Mouse (Mus musculus) lung, embryonic 16.5 days (tissue): Measurements from ENCODE around the gene Asb6. TPM values are rescaled to one million over a fixed set of nuclear protein-coding genes. Genes with fewer than 3 reads are reported as not detected.

Experiments
- ATAC-seq: fragments of 200-750 bp; cut with Nextera tagmentation; 2 replicates; pipeline ENCODE4 v1.8.0; 2017; ENCODE audit warnings: low read depth, mild to moderate bottlenecking, moderate library complexity
- H3K27ac ChIP-seq: fragments of 300-500 bp; sonication (generic); 2 replicates; pipeline ENCODE4 v1.5.1; 2014; ENCODE audit warnings: mild to moderate bottlenecking, control low read depth, low read length
- H3K27me3 ChIP-seq: fragments of 300-500 bp; sonication (generic); 2 replicates; pipeline ENCODE4 v1.6.1; 2014; ENCODE audit warnings: low read depth, low read length, mixed read lengths; ENCODE audit not compliant: control insufficient read depth, insufficient read depth
- H3K36me3 ChIP-seq: fragments of 300-500 bp; sonication (generic); 2 replicates; pipeline ENCODE4 v1.6.1; 2014; ENCODE audit warnings: low read length; ENCODE audit not compliant: control insufficient read depth, insufficient read depth
- H3K4me1 ChIP-seq: fragments of 300-500 bp; sonication (generic); replicated peaks from 2 replicates; pipeline ENCODE4 v1.6.1; 2014; ENCODE audit warnings: low read length, mixed read lengths; ENCODE audit not compliant: control insufficient read depth, insufficient read depth
- H3K4me2 ChIP-seq: fragments of 300-500 bp; sonication (generic); 2 replicates; pipeline ENCODE4 v1.6.1; 2014; ENCODE audit warnings: low read depth, low read length, control low read depth
- H3K4me3 ChIP-seq: fragments of 300-500 bp; sonication (generic); 2 replicates; pipeline ENCODE4 v1.5.1; 2014; ENCODE audit warnings: mild to moderate bottlenecking, low read length, control low read depth
- H3K9ac ChIP-seq: fragments of 300-500 bp; sonication (generic); 2 replicates; pipeline ENCODE4 v1.6.1; 2014; ENCODE audit warnings: low read length, control low read depth
- H3K9me3 ChIP-seq: fragments of 300-500 bp; sonication (generic); 2 replicates; pipeline ENCODE4 v1.6.1; 2016; ENCODE audit warnings: low read length; ENCODE audit not compliant: control insufficient read depth
- WGBS: fragments of 180-500 bp; shearing (Covaris S2); extraction: QIAGEN DNeasy Blood & Tissue Kit; methylation state at CpG from one replicate; pipeline ENCODE4 v1.1.7; 2014; 5-methylcytosine and 5-hydroxymethylcytosine counted together
- polyA plus RNA-seq: library from polyadenylated mRNA; unstranded; fragments of >200 nt; fragmentation: Nextera tagmentation; extraction: Ambion mirVana; gene quantifications from 2 replicates; pipeline ENCODE4 v1.2.1, GENCODE M21; 2015

The Asb6 gene
- polyA plus RNA-seq, 1 experiment from 2014 or later = 32.7 TPM

DNA sequence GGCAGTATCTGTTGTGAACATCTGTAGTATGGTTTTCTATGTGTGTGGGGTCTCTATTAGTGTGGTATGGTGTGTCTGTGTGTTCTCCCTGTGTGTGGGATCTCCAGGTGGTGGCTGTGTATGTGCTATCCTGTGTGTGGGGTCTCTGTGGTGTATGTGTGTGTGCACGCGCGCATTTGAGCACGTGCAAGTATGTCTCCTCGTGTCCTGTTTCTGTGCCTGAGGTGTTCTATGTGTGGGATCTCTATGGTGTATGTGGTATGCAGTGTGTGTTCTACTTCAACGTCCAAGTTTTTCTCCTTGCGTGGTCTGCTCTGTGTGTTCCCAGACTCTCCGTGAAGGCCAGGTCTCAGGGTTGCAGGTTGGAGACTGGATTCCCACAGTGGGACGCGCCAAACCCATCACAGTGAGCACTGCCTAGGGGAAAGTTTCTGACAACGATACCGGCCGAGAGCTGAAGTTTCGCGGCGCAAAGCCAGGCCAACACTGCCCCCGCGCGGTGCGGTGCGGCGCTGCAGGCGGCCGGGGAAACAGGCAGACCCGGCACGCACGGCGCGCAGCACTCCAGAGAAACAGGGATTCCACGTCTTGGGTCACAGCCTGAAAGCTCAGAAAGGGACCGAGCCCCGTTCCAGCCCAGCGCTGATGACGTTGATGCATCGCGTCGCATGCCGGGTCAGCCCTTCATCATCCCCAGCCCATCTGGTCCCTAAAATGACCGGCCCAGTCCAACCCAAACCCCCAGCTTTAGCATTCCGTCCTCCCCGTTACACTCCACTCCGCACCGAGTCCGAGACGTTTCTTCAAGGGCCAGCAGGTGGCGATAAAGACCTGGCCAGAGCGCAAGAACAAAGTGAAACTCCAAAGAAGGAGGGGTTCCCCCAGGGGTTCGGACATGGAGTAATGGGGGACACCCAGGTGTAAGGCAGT is 35.7 kb downstream of the Asb6 start:
- Histone ChIP-seq H3K4me2 (peak overlapping the region; percentile 82), H3K27ac (0 out of 2 replicates have a peak overlapping the region, but pooled peaks have one; percentile 50), H3K27me3 (no peaks in the 10 kb centered on the region), H3K4me1 (peaks cover 19% of the 10 kb centered on the region), H3K36me3 (no peaks in the 10 kb centered on the region), H3K9ac (peak overlapping the region; percentile 68), H3K9me3 (no peaks in the 10 kb centered on the region), H3K4me3 (peak overlapping the region; percentile 54)
- 5% methylated on average over 48 of the region's 48 CpGs for WGBS
- ATAC-seq = peak; percentile 73

DNA sequence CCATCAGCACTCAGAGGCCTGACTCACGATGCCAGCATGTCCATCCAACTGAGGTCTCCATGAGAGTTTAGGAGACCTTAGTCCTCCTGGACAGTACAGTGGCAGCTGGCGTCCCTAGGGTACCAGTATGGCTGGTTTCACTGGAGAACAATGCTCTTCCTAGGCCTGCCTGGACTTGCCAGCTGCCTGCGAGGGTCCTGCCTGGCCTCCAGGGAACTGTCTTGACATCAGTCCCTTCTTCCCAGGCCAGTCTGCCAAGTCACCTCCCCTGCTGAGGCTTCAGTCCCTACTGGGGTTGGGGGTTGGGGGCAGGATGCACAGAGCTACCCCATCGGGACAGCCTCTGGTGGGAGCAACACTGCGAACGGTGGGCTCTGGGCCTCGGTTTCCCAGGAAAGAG is 38.1 kb downstream of the Asb6 start:
- H3K36me3 ChIP-seq = no peaks in the 10 kb centered on the region
- ATAC-seq = no peak
- H3K27me3 ChIP-seq = no peaks in the 10 kb centered on the region
- no peaks in the 10 kb centered on the region for H3K9me3 ChIP-seq
- H3K4me3 ChIP-seq = no peak overlapping the region
- no peak overlapping the region for H3K9ac ChIP-seq
- 89% methylated on average over 7 of the region's 7 CpGs for WGBS
- no peak overlapping the region for H3K4me2 ChIP-seq
- H3K27ac ChIP-seq = no peak overlapping the region
- peaks cover 18% of the 10 kb centered on the region for H3K4me1 ChIP-seq

DNA sequence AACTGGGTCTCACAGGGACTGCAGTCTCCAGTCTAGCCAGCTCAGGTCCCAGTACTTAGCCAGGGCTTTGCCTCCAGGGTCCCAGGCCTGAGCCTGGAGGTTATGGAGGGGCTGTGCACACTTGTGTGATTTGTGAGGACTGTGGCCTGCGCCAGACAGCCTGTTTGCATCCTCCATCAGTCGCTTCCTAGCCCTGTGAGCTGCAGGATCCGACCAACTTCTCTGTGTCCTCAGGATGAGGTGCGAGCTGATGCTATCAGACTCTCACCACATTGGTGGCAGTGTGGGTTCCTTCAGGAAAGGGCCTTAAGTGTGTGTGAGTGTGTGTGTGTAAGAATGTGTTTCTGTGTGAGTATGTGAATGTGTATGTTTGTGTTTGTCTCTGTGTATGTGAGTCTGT is 42.7 kb downstream of the Asb6 start:
- 40% methylated on average over 4 of the region's 4 CpGs for WGBS
- Histone ChIP-seq H3K4me3 (no peak overlapping the region), H3K27me3 (no peaks in the 10 kb centered on the region), H3K27ac (peak overlapping the region; percentile 54), H3K9ac (0 out of 2 replicates have a peak overlapping the region, but pooled peaks have one; percentile 26), H3K4me1 (peaks cover 20% of the 10 kb centered on the region), H3K36me3 (no peaks in the 10 kb centered on the region), H3K4me2 (no peak overlapping the region), H3K9me3 (no peaks in the 10 kb centered on the region)
- ATAC-seq = no peak

DNA sequence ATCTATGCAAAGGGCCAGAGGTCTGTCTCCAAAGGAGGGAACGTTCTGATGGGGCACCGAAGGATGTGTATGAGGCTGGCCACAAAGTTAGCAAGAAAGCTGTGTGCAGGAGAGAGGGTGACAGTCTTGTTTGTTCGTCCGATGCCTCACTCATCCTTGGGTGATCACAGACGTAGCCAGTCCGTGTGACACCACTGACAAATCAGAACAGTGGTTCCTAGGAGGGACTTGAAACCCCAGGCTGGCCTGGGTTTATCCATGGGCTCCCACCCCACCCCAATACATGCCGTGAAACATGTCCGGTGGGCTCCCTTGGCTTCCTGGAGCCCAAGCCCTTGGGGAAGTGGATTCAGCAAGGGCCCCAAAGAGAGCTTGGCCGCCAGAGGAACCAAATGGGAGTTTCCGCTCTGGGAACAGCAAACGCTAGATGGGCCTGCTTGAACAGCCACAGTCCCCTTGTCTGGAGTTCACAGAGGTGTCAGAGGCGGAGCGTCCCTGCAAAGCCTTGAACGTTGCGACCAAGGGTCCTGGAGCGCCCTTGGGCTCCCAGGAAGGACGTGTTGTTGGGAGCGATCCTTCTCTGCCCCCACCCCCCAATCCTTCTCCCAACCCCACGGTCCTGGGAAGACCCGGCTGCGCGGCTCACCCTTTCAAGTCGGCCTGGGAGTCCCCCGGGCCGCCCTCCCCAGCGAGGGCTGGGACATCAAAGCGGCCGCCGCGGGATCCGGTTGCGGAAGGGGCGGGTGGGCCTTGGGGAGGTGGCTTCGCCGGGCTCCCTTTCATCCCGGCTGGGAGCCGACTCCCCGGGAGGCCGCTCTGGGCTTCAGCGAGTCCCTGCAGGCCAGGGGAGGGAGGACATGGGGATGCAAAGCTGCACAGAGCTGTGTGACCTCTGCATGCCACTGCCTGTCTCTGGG is 45.8 kb downstream of the Asb6 start:
- peak overlapping the region; percentile 70 for H3K9ac ChIP-seq
- H3K27ac ChIP-seq = peak overlapping the region; percentile 91
- WGBS = 4% methylated on average over 40 of the region's 40 CpGs
- H3K4me1 ChIP-seq = peaks cover 20% of the 10 kb centered on the region
- peak overlapping the region; percentile 41 for H3K4me3 ChIP-seq
- ATAC-seq = peak; percentile 85
- peak overlapping the region; percentile 58 for H3K4me2 ChIP-seq
- H3K9me3 ChIP-seq = no peaks in the 10 kb centered on the region
- no peaks in the 10 kb centered on the region for H3K27me3 ChIP-seq
- H3K36me3 ChIP-seq = no peaks in the 10 kb centered on the region

DNA sequence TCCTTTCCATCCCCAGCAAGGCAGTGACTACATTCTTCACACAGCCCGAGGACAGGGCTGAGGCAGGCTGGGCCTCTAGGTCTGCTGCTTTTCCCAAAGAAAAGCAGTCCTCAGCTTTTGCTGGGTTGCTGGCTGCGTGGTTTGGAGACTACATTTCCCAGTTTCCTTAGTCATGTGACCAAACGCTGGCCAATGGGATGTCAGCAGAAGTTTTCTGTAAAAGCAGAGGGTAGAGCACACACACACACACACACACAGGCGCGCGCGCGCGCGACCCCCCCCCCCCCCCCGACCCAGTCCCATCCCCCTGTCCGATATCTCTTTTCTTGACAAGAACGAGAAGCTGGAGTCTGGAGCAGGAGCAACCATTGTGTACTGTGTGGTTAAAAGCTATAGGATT is 46.8 kb downstream of the Asb6 start:
- H3K27ac ChIP-seq = peak overlapping the region; percentile 91
- no peaks in the 10 kb centered on the region for H3K36me3 ChIP-seq
- H3K9me3 ChIP-seq = no peaks in the 10 kb centered on the region
- peak; percentile 17; the same call in 1 of the 2 replicates for ATAC-seq
- peak overlapping the region; percentile 65 for H3K9ac ChIP-seq
- 2% methylated on average over 13 of the region's 13 CpGs for WGBS
- no peaks in the 10 kb centered on the region for H3K27me3 ChIP-seq
- H3K4me3 ChIP-seq = peak overlapping the region; percentile 17; the same call in 1 of the 2 replicates
- H3K4me2 ChIP-seq = peak overlapping the region; percentile 58
- peaks cover 22% of the 10 kb centered on the region for H3K4me1 ChIP-seq

DNA sequence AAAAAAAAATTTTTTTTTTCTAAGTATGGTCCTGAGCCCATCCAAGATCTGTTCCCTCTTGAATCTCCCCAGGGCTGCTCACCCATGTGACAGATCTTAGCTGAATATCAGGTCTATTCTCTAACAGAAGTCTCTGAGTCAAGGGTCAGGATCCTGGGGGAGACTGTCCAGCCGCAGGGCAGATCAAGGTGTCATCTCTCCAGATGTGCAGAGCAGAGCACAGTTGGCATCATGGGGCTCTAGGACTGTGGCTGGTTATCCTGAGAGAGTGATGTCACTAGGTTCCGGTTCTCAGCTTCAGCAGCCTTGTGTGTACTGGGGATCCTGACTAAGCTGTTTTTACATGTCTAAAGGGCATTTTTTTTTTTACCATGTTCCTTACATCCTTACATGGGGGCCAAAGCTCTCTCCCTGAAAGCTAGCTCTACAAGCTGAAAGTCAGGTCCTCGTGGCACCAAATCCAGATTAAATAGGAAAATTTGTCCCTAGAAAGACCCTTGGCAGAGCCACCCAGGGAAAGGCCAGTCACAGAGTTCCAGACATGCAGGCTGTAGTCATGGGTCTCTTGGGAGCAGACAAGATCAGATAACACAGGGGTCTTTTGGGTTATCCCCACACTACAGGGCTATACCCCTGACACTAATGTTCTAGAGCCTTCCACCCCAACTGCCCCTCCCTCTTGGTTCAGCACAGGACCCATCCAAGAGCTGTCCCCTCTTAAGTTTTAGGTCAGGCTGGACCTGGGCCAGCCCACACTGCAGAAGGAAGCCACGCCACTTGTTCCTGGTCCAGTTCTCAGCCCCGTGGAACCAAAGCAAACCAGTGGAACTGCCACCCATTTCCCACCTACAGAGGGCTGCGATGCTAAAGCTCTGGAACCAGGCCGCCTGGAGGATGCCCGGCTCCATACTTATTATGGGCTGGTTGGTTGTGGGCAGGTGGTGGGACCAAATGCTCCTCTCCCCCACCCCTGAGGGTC is 47.5 kb downstream of the Asb6 start:
- Histone ChIP-seq H3K27me3 (no peaks in the 10 kb centered on the region), H3K27ac (peak overlapping the region; percentile 65), H3K4me2 (peak overlapping the region; percentile 58), H3K9me3 (no peaks in the 10 kb centered on the region), H3K4me3 (no peak overlapping the region; the same call in 1 of the 2 replicates), H3K4me1 (peaks cover 22% of the 10 kb centered on the region), H3K36me3 (no peaks in the 10 kb centered on the region), H3K9ac (peak overlapping the region; percentile 65)
- no peak for ATAC-seq
- WGBS = 73% methylated on average over 8 of the region's 8 CpGs

DNA sequence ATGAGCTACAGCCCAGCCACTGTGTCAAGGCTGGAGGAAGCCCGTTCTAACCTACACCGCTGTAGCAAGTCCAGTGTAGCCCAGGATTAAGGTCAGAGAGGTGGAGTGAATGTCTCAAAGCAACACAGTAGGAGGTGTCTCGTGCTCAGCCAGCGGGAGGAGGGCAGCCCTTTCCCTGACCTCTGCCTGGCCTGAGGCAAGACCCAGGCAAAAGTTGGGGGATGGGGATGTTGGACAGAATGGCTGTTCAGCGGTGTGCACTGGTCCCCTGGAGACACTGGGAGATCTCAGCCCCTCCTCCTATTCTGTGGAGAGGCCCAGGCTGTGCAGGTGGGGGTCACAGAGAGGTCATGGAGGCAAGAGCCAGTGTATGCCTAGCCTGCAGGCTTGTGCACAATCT is 50.9 kb downstream of the Asb6 start:
- 13% methylated on average over 5 of the region's 5 CpGs for WGBS
- no peak overlapping the region for H3K9ac ChIP-seq
- H3K4me3 ChIP-seq = no peak overlapping the region
- no peak overlapping the region for H3K4me2 ChIP-seq
- peaks cover 11% of the 10 kb centered on the region for H3K4me1 ChIP-seq
- no peak overlapping the region for H3K27ac ChIP-seq
- H3K36me3 ChIP-seq = no peaks in the 10 kb centered on the region
- no peaks in the 10 kb centered on the region for H3K9me3 ChIP-seq
- no peaks in the 10 kb centered on the region for H3K27me3 ChIP-seq
- no peak for ATAC-seq

DNA sequence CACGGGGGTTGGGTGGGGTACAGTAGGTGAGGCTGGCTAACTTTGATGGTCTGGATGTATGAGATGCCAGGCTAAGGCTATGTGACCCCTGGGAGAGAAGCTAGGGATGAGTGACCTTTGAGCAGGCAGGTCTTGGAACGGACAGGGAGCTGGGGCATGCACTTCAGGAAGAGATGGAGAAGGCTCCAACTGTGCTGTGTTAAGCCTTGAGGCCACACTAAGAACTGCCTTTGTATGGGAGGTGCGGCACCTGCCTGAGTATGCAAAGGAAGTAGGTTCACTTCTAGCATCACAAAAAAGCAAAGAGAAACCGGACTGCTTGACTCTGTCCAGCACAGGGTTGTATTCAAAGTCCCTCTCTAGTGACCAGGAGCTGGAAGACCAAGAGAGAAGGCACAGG is 51.9 kb downstream of the Asb6 start:
- Histone ChIP-seq H3K9me3 (no peaks in the 10 kb centered on the region), H3K27ac (no peak overlapping the region), H3K36me3 (no peaks in the 10 kb centered on the region), H3K4me1 (peaks cover 5% of the 10 kb centered on the region), H3K27me3 (no peaks in the 10 kb centered on the region), H3K4me2 (no peak overlapping the region), H3K9ac (no peak overlapping the region), H3K4me3 (no peak overlapping the region)
- WGBS = 74% methylated on average over 4 of the region's 4 CpGs
- no peak for ATAC-seq
